Mouse (Mus musculus) frontal cortex, postnatal 25 days (tissue): Measurements from ENCODE around the gene Clec2g.
"Not testable (repeated sequence)": the region's sequence is repeated elsewhere in the genome, so short reads cannot be mapped to it uniquely, and the experiment has no call there.

Experiments
- DNase-seq, 2 experiments: peaks; one replicate each; pipeline ENCODE4 v3.0.0; 2022; ENCODE audit warnings: low spot score in 2 of 2

Clec2g gene

GRCm38 (mm10) chr6:128934081-128934480, at the start of gene Clec2g:
Gene Clec2g (plus strand): TSS chr6:128934381.
- not testable (repeated sequence) for DNase-seq

GRCm38 (mm10) chr6:128887091-128887790, 46.9 kb upstream of the Clec2g start, which contains the start of gene Clec2i:
Gene Clec2i (plus strand): TSS chr6:128887588.
- peak in 1 of 2 experiments; percentile 17 for DNase-seq

GRCm38 (mm10) chr6:128888834-128889233, 45.3 kb upstream of the Clec2g start:
- DNase-seq = no peak

GRCm38 (mm10) chr6:128890948-128891355, 43.2 kb upstream of the Clec2g start, which contains the start of gene BC035044:
Gene BC035044 (minus strand): TSS chr6:128891126.
- DNase-seq = no peak

GRCm38 (mm10) chr6:128895404-128896001, 38.7 kb upstream of the Clec2g start:
- no peak for DNase-seq

DNA sequence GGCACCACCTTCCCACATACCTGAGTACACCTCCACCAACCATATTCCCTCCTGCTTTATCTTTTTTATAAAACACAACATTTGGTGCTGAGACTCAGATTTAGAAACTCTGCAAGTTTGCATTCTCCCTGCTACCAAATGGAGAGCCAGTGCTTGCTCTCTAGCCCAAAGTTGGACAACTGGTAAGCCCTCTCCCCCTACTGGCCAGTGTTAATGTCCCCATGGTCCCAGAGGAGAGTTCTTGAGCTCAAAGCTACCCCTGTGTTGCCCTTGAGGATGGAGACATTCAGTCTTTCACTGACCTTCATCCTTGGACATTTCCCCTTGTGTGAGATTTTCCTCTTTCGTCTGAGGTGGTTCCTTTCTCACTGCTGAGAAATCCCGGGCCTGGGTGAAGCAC, 34.1 kb upstream of the Clec2g start:
- no peak for DNase-seq

DNA sequence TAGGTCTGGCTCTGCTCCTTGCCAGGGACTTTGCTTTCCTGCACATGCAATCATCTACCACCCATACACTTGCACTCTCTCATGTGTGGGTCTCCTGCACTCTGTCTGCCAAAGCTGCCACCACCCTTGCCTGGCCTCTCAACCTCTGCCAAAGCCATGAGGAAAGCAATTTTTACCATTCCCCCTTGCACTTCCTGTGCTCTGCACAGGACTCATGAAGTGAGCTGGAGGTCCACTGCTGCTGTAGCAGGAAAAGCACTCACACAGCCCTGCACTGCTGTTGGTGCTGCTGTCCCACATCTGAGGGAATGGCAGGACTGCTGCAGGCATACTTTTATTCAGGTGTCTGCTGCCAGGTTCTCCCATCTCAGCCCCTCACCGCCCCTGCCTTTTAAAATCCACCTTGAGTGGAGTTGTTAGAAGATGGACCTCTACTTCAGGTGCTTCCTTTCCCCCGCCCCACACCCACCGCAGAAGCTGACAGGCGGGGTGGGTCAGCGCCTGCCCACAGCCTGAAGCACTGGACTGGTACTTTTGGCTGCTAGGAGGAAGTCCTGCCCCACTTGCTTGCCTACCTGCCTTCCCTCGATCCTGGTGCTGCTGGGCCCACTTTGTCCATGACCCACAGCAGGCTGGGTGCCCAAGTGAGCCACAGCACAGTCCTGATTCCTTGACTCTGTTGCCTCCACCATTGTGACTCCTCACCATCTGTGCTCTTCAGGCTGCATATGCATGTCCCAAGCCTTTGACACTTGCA, 33.2 kb upstream of the Clec2g start:
- DNase-seq = not testable (repeated sequence)

DNA sequence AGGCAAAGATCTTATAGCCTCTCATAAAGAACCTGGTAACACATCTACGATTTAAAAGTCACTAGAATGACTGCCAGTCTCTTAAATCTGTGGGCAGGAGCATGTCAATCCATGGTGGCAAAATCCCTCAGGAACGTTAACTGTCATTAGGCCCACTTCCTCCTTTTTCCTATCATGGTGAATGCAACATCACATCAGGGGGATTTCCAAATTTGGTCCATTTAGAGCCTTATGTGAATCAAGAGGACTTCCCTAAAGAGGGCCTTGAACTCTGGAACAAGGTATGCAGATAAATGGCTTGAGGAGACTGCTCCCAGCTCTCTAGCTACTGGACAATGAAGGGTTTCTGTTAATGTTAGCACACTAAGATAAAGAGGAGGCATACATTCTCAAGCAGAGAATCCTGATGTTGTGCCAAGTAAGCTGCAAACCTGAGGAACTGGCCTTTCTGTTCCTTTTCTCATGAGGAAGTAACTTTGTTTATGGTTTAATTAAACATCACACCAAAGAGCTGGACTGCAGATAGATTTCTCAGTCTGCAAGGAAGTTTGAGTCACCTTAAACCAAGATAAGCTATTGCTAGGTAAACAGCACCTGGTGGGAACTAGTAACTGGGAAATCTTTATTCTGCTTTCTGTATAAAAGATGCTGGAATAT, 20.5 kb upstream of the Clec2g start:
- no peak for DNase-seq

- DNase-seq = no peak
These were observed 16.9 kb upstream of the Clec2g start for GRCm38 (mm10) chr6:128917322-128917721.

- no peak for DNase-seq
These were observed 1.1 kb upstream of the Clec2g start for GRCm38 (mm10) chr6:128933050-128933449.

- not testable (repeated sequence) for DNase-seq
These were observed 1.9 kb downstream of the Clec2g start for GRCm38 (mm10) chr6:128935889-128936665.

DNA sequence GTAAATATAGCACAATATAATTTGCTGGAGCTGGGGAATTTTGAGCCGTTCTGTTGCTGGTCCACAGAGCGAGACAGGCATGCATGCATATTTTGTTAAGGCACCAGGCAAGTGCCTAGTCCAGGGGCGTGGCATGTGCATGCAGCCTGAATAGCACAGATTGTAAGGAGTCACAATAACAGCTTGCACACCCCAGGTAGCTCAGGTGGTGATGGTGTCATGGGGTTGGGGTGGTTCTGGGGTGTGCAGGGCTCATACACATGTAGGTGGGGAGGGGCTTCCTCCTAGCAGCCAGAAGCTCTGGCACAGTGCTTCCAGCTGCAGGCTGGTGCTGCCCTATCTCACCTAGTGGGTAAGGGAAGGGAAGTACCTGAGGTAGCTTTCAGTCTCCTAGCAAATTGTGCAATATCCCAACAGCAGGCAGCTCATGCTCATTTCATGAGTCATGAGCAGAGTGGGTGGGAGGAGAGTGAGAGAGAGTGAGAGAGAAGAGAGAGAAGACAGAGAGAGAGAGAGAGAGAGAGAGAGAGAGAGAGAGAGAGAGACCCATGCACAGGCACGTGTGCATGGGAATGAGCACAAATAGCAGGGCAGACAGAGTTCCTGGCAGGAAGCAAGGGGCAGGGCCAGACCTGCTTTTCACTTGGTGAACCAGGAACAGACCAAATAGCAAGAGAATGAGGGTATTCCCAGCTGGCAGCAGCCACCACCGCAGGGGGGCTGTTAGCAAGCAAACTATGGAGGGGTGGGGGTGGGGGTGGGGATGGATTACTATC, 7.7 kb downstream of the Clec2g start:
- DNase-seq = no peak

GRCm38 (mm10) chr6:128945564-128945963, 11.4 kb downstream of the Clec2g start:
- DNase-seq = no peak

DNA sequence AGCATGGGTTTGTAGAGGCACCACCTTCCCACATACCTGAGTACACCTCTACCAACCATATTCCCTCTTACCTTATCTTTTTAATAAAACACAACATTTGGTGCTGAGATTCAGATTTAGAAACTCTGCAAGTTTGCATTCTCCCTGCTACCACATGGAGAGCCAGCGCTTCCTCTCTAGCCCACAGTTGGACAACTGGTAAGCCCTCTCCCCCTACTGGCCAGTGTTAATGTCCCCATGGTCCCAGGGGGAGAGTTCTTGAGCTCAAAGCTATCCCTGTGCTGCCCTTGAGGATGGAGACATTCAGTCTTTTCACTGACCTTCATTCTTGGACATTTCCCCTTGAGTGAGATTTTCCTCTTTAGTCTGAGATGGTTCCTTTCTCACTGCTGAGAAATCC, 26.9 kb downstream of the Clec2g start:
- no peak for DNase-seq

- not testable (repeated sequence) for DNase-seq
These were observed 27.9 kb downstream of the Clec2g start for GRCm38 (mm10) chr6:128962108-128962507.

DNA sequence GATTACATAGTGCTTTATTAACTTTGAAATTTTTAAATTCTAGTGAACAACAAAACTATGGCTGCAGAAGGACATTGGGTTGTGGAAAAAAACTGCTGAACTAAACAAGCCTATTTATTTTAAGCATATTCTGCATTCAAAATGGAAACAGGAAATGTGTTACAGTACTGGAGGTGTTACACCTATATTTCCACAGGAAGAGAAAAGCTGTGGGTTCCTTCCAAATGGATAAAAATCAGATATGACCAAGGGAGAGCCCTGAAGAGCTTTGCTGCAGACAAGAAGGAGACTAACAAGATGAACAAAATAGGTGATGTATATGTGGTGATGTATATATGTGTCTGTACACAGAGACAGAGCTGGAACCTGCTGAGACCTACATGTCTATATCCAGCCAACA, 30.3 kb downstream of the Clec2g start:
- DNase-seq = no peak

GRCm38 (mm10) chr6:128968463-128968862, 34.3 kb downstream of the Clec2g start:
- DNase-seq = no peak

GRCm38 (mm10) chr6:128969741-128970140, 35.6 kb downstream of the Clec2g start:
- no peak for DNase-seq

DNA sequence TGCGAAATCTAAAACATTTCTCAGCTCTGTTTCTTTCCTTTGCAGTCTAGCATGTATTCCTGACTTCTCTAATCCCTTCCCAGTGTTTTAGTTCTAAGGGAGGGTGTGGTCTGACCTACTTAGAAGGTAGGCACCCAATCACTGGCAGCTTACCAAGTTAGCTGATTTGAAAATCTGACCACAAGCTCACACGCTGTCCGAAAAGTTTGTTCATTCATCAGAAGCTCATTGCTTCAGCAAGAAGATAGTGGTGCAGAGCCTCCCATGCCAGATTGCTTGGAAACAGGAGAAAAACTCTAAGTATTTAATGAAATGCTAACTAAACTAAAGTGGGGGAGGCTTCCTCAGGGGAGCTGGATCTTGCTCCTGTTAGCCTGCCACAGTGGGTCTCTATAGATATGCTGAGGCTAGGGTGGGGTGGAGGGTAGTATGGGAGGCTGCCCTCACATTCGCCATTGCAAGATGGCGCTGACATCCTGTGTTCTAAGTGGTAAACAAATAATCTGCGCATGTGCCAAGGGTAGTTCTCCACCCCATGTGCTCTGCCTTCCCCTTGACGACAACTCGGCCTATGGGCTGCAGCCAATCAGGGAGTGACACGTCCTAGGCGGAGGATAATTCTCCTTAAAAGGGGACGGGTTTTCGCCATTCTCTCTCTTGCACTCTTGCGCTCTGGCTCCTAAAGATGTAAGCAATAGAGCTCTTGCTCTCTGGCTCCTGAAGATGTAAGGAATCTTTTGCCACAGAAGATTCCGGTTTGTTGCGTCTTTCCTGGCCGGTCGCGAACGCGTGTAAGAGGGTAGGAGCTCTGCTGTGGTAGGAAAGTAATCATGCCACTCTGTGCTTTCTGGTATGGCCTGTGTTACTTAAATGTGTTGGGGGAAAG, 36.6 kb downstream of the Clec2g start:
- DNase-seq = not testable (repeated sequence)
